Mouse (Mus musculus): ENCODE data around the gene BC004004. TPM values are rescaled to one million over a fixed set of nuclear protein-coding genes. Genes with fewer than 3 reads are reported as not detected.
A peak's percentile ranks its signal among the peaks of the same experiment; 100 is the strongest.
"Not testable (repeated sequence)": the region's sequence is repeated elsewhere in the genome, so short reads cannot be mapped to it uniquely, and the experiment has no call there.

The BC004004 gene
- total and polyA plus RNA-seq, 3 experiments: 81.8 to 86.3 TPM; not detected in 1

- Histone ChIP-seq H3K4me1 (ENCODE audit: control insufficient read depth in 1 of 2, insufficient read depth in 2 of 2, low read length in 2 of 2) (peaks cover 0 to 3% of the 10 kb centered on the region in 2 experiments; a peak in 1 of 4 replicates), H3K9me3 (replicated peaks; ENCODE audit: insufficient read depth, low read length) (no peaks in the 10 kb centered on the region), H3K79me2 (ENCODE audit: control insufficient read depth, insufficient read depth, low read length, poor library complexity) (peaks cover 12% of the 10 kb centered on the region), H3K27ac (ENCODE audit: control insufficient read depth, low read depth, low read length) (no peak overlapping the region), H3K36me3 (ENCODE audit: control insufficient read depth in 1 of 2, insufficient read depth in 2 of 2, low read length in 2 of 2) (peaks cover 2 to 7% of the 10 kb centered on the region in 2 experiments; a peak in 3 of 4 replicates), H3K4me3 (ENCODE audit: control insufficient read depth in 1 of 2, insufficient read depth in 1 of 2, low read depth in 2 of 2, low read length in 2 of 2) (no peak overlapping the region), H3K27me3 (ENCODE audit: control insufficient read depth in 1 of 2, insufficient read depth in 2 of 2, low read length in 2 of 2) (no peaks in the 10 kb centered on the region), H3K9ac (ENCODE audit: control insufficient read depth, low read depth, low read length, poor library complexity, severe bottlenecking) (no peak overlapping the region)
- DNase-seq (ENCODE audit: low read depth, low spot score): peak; percentile 53
- TF ChIP-seq GATA1 (IDR thresholded peaks at IDR 0.05; ENCODE audit: low read depth, low read length) (peak; percentile 77), HCFC1 (IDR thresholded peaks at IDR 0.05; ENCODE audit: low read depth, low read length) (no peak)
These were observed 15.4 kb upstream of the BC004004 start for GRCm38 (mm10) chr17:29253236-29253635.

DNA sequence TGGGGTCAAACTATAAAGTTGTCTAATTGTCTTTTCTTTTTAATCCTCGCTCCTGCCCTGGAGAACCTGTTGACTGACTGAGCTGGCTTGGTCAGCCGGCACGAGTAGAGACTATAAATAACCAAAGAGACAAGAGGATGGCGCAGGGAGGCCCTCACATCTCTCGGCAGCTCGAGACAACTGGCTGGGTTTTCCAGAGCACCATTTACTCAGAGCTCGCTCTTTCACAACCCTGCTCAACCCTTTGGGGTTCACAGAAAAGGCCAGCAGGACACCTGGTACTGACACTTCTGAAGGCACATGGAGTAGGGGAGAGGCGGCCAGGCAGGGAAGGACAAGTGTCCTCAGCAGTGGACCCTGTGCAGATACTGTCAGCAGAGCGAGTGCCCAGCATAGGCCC is 14.9 kb upstream of the BC004004 start:
- H3K79me2 ChIP-seq (ENCODE audit: control insufficient read depth, insufficient read depth, low read length, poor library complexity): peaks cover 17% of the 10 kb centered on the region
- H3K36me3 ChIP-seq (ENCODE audit: control insufficient read depth in 1 of 2, insufficient read depth in 2 of 2, low read length in 2 of 2): peaks cover 2 to 7% of the 10 kb centered on the region in 2 experiments; a peak in 3 of 4 replicates
- no peak overlapping the region for H3K9ac ChIP-seq (ENCODE audit: control insufficient read depth, low read depth, low read length, poor library complexity, severe bottlenecking)
- no peak for DNase-seq (ENCODE audit: low read depth, low spot score)
- peaks cover 0 to 3% of the 10 kb centered on the region in 2 experiments; a peak in 1 of 4 replicates for H3K4me1 ChIP-seq (ENCODE audit: control insufficient read depth in 1 of 2, insufficient read depth in 2 of 2, low read length in 2 of 2)
- no peaks in the 10 kb centered on the region for H3K27me3 ChIP-seq (ENCODE audit: control insufficient read depth in 1 of 2, insufficient read depth in 2 of 2, low read length in 2 of 2)
- H3K9me3 ChIP-seq (replicated peaks; ENCODE audit: insufficient read depth, low read length): no peaks in the 10 kb centered on the region
- no peak overlapping the region for H3K27ac ChIP-seq (ENCODE audit: control insufficient read depth, low read depth, low read length)
- H3K4me3 ChIP-seq (ENCODE audit: control insufficient read depth in 1 of 2, insufficient read depth in 1 of 2, low read depth in 2 of 2, low read length in 2 of 2): no peak overlapping the region
- TF ChIP-seq MAX (IDR thresholded peaks at IDR 0.05; ENCODE audit: low read length) (no peak), GATA1 (IDR thresholded peaks at IDR 0.05; ENCODE audit: low read depth, low read length) (no peak), MYC (IDR thresholded peaks at IDR 0.05; ENCODE audit: low read depth, low read length) (no peak), ZMIZ1 (IDR thresholded peaks at IDR 0.05; ENCODE audit: low read depth, low read length) (no peak), POLR2AphosphoS5 (IDR thresholded peaks at IDR 0.05; ENCODE audit: borderline replicate concordance, low read depth, low read length) (no peak), BHLHE40 (IDR thresholded peaks at IDR 0.05; ENCODE audit: borderline replicate concordance, low read depth, low read length) (no peak), TCF12 (IDR thresholded peaks at IDR 0.05; ENCODE audit: low read depth, low read length) (no peak), USF2 (IDR thresholded peaks at IDR 0.05; ENCODE audit: borderline replicate concordance in 1 of 2, insufficient read depth in 1 of 2, low read depth in 1 of 2, low read length in 2 of 2) (no peak), TBP (IDR thresholded peaks at IDR 0.05; ENCODE audit: low read depth, low read length) (no peak), USF1 (IDR thresholded peaks at IDR 0.05; ENCODE audit: low read depth, low read length) (no peak), ETS1 (IDR thresholded peaks at IDR 0.05; ENCODE audit: low read depth, low read length) (no peak)

- H3K9me3 ChIP-seq (replicated peaks; ENCODE audit: insufficient read depth, low read length); H3K27ac ChIP-seq (ENCODE audit: control insufficient read depth, low read depth, low read length); H3K4me3 ChIP-seq (ENCODE audit: control insufficient read depth in 1 of 2, insufficient read depth in 1 of 2, low read depth in 2 of 2, low read length in 2 of 2); H3K9ac ChIP-seq (ENCODE audit: control insufficient read depth, low read depth, low read length, poor library complexity, severe bottlenecking); H3K4me1 ChIP-seq (ENCODE audit: control insufficient read depth in 1 of 2, insufficient read depth in 2 of 2, low read length in 2 of 2); H3K36me3 ChIP-seq (ENCODE audit: control insufficient read depth in 1 of 2, insufficient read depth in 2 of 2, low read length in 2 of 2); DNase-seq (ENCODE audit: low read depth, low spot score); H3K27me3 ChIP-seq (ENCODE audit: control insufficient read depth in 1 of 2, insufficient read depth in 2 of 2, low read length in 2 of 2): not testable (repeated sequence)
- H3K79me2 ChIP-seq (ENCODE audit: control insufficient read depth, insufficient read depth, low read length, poor library complexity): peaks cover 23% of the 10 kb centered on the region
These were observed 13.8 kb upstream of the BC004004 start for GRCm38 (mm10) chr17:29254784-29255183.

All from MEL (cell line).